Mouse (Mus musculus) ES-Bruce4 (cell line): ENCODE measurements around the gene Mxd4.

Source experiments
- CTCF ChIP-seq: IDR thresholded peaks from one replicate; pipeline ENCODE4 v1.8.1; 2011; ENCODE audit warnings: low read depth, low read length
- EP300 ChIP-seq: IDR thresholded peaks from 2 replicates; pipeline ENCODE4 v1.6.1; 2011; ENCODE audit warnings: low read depth, low read length; ENCODE audit not compliant: insufficient read depth
- POLR2A ChIP-seq: IDR thresholded peaks from one replicate; pipeline ENCODE4 v1.8.1; 2011; ENCODE audit warnings: low read length; ENCODE audit not compliant: insufficient read depth

DNA sequence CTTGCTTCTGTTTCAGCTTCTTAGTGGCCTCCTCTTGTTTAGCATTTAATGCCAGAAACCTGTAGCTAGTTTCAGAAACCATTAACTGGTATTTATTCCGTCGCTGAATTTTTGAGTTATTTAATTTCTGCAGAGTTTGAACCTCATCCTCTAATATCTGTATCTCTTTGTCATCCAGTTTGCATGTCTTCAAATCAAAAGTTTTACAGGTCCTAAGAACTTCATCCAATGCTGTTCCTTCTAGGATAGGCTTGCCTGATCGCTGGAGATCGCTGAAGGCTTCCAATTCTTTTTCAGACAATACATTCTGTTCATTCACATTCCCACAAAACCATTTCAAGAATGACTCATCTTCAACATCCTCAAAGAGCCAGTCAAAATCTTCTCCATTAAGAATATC lies 19.7 kb downstream of the Mxd4 start:
- TF ChIP-seq EP300 (no peak), CTCF (no peak), POLR2A (no peak)
